Mouse (Mus musculus): ENCODE results near the gene Khdc3. TPM values are rescaled to one million over a fixed set of nuclear protein-coding genes. Genes with fewer than 3 reads are reported as not detected.
"Not testable (repeated sequence)": the region's sequence is repeated elsewhere in the genome, so short reads cannot be mapped to it uniquely, and the experiment has no call there.

The Khdc3 gene
- total and polyA plus RNA-seq, 3 experiments: not detected

GRCm38 (mm10) chr9:73068688-73069087 lies 32.9 kb upstream of the Khdc3 start:
- intact Hi-C loops (cut with DNase I): no loop called here
- no peaks in the 10 kb centered on the region for H3K27me3 ChIP-seq (ENCODE audit: control insufficient read depth, insufficient read depth, low read length)
- no peaks in the 10 kb centered on the region for H3K36me3 ChIP-seq (ENCODE audit: control insufficient read depth, insufficient read depth, low read length)
- no peak overlapping the region for H3K4me3 ChIP-seq
- H3K4me1 ChIP-seq (ENCODE audit: control insufficient read depth, insufficient read depth, low read length): peaks cover 7% of the 10 kb centered on the region
- DNase-seq: no peak
- peak overlapping the region; percentile 18; the same call in 1 of the 2 replicates for H3K27ac ChIP-seq
- no peaks in the 10 kb centered on the region for H3K79me2 ChIP-seq (replicated peaks; ENCODE audit: control insufficient read depth, insufficient read depth, low read length)
- TF ChIP-seq POLR2A (IDR thresholded peaks at IDR 0.05; ENCODE audit: insufficient read depth, low read depth, low read length): no peak
- no peak for TF ChIP-seq CTCF (IDR thresholded peaks at IDR 0.05)
- no peak for TF ChIP-seq EP300 (IDR thresholded peaks at IDR 0.05; ENCODE audit: insufficient read depth, low read depth, low read length)
- H3K9ac ChIP-seq (ENCODE audit: low read depth, low read length): no peak overlapping the region
- 46% methylated on average over 6 of the region's 6 CpGs for WGBS

DNA sequence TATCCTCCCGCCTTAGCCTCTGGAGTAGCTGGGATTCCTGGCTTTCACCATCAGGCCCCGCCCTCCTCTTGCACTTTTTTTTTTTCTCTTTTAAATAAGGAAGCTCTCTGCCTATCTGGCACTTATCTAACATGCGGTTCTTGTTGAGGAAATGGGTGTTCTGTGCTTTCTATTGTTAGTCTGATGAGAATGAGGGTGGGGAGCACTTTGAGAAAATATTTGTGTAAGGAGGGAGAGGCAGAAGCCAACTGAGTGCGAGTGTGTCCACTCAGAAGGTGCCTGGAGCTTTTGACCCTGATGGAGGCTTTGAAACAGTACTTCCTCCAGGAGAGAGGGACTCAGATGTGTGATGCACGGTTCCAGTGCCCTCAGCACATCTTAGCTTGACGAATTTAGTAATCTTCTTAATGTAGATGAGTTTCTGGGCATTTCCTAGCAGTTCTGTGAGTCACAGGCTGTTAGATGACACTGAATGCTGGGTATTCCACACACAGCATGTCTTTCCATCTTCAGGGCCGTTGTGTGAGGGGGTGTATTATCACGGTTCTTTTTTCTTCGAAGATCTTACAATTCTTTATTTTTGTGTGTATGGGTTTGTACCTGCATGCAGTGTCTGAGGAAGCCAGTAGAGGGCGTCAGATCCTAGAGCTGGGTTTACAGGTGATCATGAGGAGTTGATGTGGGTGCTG lies 30.5 kb upstream of the Khdc3 start:
- H3K27ac ChIP-seq: peak overlapping the region; percentile 26
- no peaks in the 10 kb centered on the region for H3K79me2 ChIP-seq (replicated peaks; ENCODE audit: control insufficient read depth, insufficient read depth, low read length)
- TF ChIP-seq EP300 (IDR thresholded peaks at IDR 0.05; ENCODE audit: insufficient read depth, low read depth, low read length) (no peak), CTCF (IDR thresholded peaks at IDR 0.05) (peak; percentile 44)
- peak in 1 of 2 experiments; percentile 22 for DNase-seq
- 40% methylated on average over 10 of the region's 10 CpGs for WGBS
- no peaks in the 10 kb centered on the region for H3K27me3 ChIP-seq (ENCODE audit: control insufficient read depth, insufficient read depth, low read length)
- peaks cover 7% of the 10 kb centered on the region for H3K4me1 ChIP-seq (ENCODE audit: control insufficient read depth, insufficient read depth, low read length)
- H3K36me3 ChIP-seq (ENCODE audit: control insufficient read depth, insufficient read depth, low read length): no peaks in the 10 kb centered on the region
- H3K4me3 ChIP-seq: no peak overlapping the region
- intact Hi-C loops (cut with DNase I): no loop called here
- H3K9ac ChIP-seq (ENCODE audit: low read depth, low read length): no peak overlapping the region

DNA sequence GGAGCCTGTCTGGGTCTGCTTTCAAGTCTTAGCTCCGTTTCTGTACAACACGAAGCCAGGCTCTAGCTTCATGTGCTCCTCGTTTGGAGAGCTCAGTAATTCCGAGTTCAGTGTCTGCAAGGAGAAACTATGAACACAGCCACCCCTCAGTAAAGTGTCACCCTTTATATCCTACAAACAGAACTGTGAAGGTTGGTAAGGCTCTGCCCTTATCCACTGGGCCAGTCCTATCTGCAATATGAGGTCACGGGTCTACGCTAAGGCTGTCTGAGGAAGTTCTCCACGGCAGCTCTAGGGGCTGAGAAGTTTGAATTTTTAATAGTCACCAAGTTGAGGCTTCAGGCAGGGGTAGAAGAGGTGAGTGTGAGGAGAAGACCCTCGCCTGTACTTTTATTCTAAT lies 29.2 kb upstream of the Khdc3 start:
- Histone ChIP-seq H3K36me3 (ENCODE audit: control insufficient read depth, insufficient read depth, low read length) (no peaks in the 10 kb centered on the region), H3K27ac (no peak overlapping the region), H3K79me2 (replicated peaks; ENCODE audit: control insufficient read depth, insufficient read depth, low read length) (no peaks in the 10 kb centered on the region), H3K27me3 (ENCODE audit: control insufficient read depth, insufficient read depth, low read length) (no peaks in the 10 kb centered on the region), H3K4me3 (no peak overlapping the region), H3K9ac (ENCODE audit: low read depth, low read length) (no peak overlapping the region), H3K4me1 (ENCODE audit: control insufficient read depth, insufficient read depth, low read length) (peaks cover 7% of the 10 kb centered on the region)
- intact Hi-C loops (cut with DNase I): no loop called here
- 73% methylated on average over 8 of the region's 8 CpGs for WGBS
- TF ChIP-seq CTCF (IDR thresholded peaks at IDR 0.05): no peak
- DNase-seq: no peak

DNA sequence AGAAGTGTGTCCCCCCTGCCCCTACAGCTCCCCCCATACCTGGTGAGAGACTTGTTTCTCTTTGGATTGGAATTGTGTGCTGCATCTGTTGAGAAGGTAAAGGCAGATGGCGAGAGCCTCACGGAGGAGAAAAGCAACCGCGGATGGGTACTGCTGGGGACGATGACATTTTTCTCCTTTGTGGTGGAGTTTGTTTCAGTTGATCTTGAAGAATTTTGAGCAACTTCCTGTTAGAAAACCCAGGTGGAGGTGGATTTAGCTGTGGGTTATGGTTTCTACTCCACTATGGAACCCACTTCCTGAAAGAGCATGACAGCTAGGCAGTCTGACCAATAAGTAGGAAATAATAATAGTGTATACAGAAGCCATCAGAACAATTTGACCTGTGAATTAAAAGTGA lies 28.5 kb upstream of the Khdc3 start:
- TF ChIP-seq POLR2A (IDR thresholded peaks at IDR 0.05; ENCODE audit: insufficient read depth, low read depth, low read length): no peak
- TF ChIP-seq EP300 (IDR thresholded peaks at IDR 0.05; ENCODE audit: insufficient read depth, low read depth, low read length): no peak
- no peak for TF ChIP-seq CTCF (IDR thresholded peaks at IDR 0.05)
- H3K4me3 ChIP-seq: no peak overlapping the region
- H3K27me3 ChIP-seq (ENCODE audit: control insufficient read depth, insufficient read depth, low read length): no peaks in the 10 kb centered on the region
- H3K27ac ChIP-seq: no peak overlapping the region
- no peak for DNase-seq
- intact Hi-C loops (cut with DNase I): no loop called here
- 85% methylated on average over 5 of the region's 5 CpGs for WGBS
- no peaks in the 10 kb centered on the region for H3K79me2 ChIP-seq (replicated peaks; ENCODE audit: control insufficient read depth, insufficient read depth, low read length)
- no peak overlapping the region for H3K9ac ChIP-seq (ENCODE audit: low read depth, low read length)
- no peaks in the 10 kb centered on the region for H3K36me3 ChIP-seq (ENCODE audit: control insufficient read depth, insufficient read depth, low read length)
- peaks cover 5% of the 10 kb centered on the region for H3K4me1 ChIP-seq (ENCODE audit: control insufficient read depth, insufficient read depth, low read length)

GRCm38 (mm10) chr9:73079349-73079748 lies 22.3 kb upstream of the Khdc3 start:
- H3K27ac ChIP-seq; H3K4me3 ChIP-seq; H3K27me3 ChIP-seq (ENCODE audit: control insufficient read depth, insufficient read depth, low read length); H3K36me3 ChIP-seq (ENCODE audit: control insufficient read depth, insufficient read depth, low read length); H3K4me1 ChIP-seq (ENCODE audit: control insufficient read depth, insufficient read depth, low read length); H3K9ac ChIP-seq (ENCODE audit: low read depth, low read length); intact Hi-C loops (cut with DNase I); H3K79me2 ChIP-seq (replicated peaks; ENCODE audit: control insufficient read depth, insufficient read depth, low read length); DNase-seq: not testable (repeated sequence)
- 74% methylated on average over 11 of the region's 12 CpGs for WGBS

GRCm38 (mm10) chr9:73079801-73080325 lies 21.8 kb upstream of the Khdc3 start:
- no peak for TF ChIP-seq CTCF (IDR thresholded peaks at IDR 0.05)
- TF ChIP-seq EP300 (IDR thresholded peaks at IDR 0.05; ENCODE audit: insufficient read depth, low read depth, low read length): no peak
- no peak for TF ChIP-seq POLR2A (IDR thresholded peaks at IDR 0.05; ENCODE audit: insufficient read depth, low read depth, low read length)
- no peak overlapping the region for H3K9ac ChIP-seq (ENCODE audit: low read depth, low read length)
- no peaks in the 10 kb centered on the region for H3K36me3 ChIP-seq (ENCODE audit: control insufficient read depth, insufficient read depth, low read length)
- 61% methylated on average over 7 of the region's 7 CpGs for WGBS
- H3K4me1 ChIP-seq (ENCODE audit: control insufficient read depth, insufficient read depth, low read length): no peaks in the 10 kb centered on the region
- no peak overlapping the region for H3K4me3 ChIP-seq
- intact Hi-C loops (cut with DNase I): no loop called here
- H3K27me3 ChIP-seq (ENCODE audit: control insufficient read depth, insufficient read depth, low read length): no peaks in the 10 kb centered on the region
- no peak for DNase-seq
- no peaks in the 10 kb centered on the region for H3K79me2 ChIP-seq (replicated peaks; ENCODE audit: control insufficient read depth, insufficient read depth, low read length)
- H3K27ac ChIP-seq: no peak overlapping the region

All from heart, adult 2 months (tissue).